Mouse (Mus musculus): ENCODE results near the gene 4933406M09Rik.

The 4933406M09Rik gene

GRCm38 (mm10) chr1:134385666-134386065 is at the start of gene 4933406M09Rik:
Gene 4933406M09Rik (plus strand): TSS chr1:134385940.
- DNase-seq, result no peak

GRCm38 (mm10) chr1:134336958-134337710 is 48.6 kb upstream of the 4933406M09Rik start:
- DNase-seq, result no peak

GRCm38 (mm10) chr1:134339162-134339561 is 46.6 kb upstream of the 4933406M09Rik start:
- DNase-seq, result no peak

GRCm38 (mm10) chr1:134339757-134340619 is 45.8 kb upstream of the 4933406M09Rik start:
- no peak for DNase-seq

DNA sequence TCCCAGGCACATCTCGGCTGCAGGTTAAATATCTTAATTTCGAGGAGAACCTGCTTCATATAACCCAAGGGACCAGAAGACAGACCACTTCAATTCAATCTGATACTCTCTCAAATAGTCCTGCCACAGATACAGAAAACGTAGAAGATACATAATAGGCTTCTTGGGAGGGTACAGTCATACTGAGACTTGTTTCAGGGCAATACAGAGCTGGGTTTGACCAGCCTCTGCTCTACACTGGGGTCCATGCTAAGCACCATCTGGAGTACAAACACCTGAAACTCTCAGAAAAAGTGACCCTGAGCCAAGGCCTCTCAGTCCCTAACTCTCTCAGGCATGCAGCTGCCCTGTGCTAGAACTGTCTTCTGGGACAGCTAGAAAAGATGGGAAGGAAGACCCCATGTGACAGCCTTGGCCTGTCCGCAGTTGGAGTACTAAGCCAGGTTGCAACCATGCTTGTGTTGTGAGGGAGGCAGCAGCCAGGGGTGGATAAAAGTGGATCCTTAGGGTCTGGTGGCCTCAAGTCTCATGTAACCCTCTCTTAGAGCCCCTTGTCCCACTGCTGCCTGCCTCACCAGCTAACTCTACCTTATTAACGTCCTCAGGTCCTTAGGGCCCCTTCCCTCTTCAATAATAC is 44.0 kb upstream of the 4933406M09Rik start:
- DNase-seq, result no peak

GRCm38 (mm10) chr1:134342278-134342664 is 43.5 kb upstream of the 4933406M09Rik start:
- no peak for DNase-seq

GRCm38 (mm10) chr1:134342781-134343310 is 42.9 kb upstream of the 4933406M09Rik start:
- DNase-seq, result no peak

DNA sequence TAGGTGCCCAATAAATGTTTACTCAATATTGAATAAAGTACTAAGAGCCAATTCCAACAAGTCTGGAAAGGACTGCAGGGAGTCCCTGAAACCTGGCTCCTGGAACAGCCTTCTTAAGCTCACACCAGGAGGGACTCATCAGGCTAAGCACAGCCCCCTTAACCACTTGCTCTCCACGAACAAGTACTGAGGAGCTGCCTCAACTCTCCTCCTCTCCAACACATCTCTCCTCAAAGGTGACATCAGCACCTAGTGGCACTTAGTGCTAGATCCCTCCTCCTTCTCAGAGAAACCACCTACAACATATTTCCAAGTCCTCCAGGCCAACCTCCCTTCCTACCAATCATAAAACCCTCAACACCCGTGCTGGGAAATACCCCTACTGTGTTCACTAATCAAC is 42.2 kb upstream of the 4933406M09Rik start:
- DNase-seq, result no peak

DNA sequence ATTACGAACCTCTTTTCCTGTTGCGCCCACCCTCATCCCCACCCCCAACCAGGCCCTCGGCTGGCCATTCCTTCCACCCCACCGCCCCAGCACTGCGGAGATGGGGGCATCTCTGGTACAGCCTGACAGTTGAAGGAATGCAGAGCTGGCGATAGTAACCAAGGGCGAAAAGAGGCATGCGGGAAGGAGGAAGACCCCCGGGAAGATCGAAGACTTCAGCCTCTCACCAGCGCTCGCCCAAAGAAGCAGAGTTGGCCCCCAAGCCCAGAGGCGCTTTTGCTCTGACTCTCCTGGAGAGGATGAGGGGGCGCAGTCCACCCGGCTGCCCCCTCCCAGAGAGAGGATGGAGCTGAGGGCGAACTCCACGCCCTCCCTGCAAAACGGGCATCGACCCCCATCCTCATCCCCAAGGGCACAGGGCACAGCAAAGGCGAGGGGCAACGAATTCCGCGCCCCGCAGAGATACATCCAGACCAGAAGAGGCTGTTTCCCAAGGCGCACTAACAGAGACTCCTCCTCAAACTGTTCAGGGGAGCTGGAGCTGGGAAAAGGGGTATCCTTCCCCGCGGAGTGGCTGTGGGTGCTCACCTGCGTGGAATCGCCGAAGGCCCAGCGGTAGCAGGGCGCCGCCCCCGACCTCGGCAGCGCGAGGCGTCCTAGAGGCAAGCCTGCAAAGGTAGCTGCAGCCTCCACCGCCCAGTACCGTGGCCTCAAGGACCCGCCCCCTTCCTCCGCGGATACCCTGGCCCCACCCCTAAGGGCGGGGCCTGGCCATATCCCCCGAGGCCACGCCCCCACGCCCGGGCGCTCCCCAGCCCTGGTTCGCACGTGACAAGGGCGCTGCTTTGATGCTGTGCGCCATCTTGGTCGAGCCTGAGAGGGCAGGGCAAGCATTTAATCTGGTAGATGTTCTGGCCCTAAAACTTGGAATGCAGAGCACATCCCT is 41.5 kb upstream of the 4933406M09Rik start:
- peak; percentile 87 for DNase-seq

- DNase-seq, result peak; percentile 41
These were observed 40.7 kb upstream of the 4933406M09Rik start for GRCm38 (mm10) chr1:134345075-134345474.

- no peak for DNase-seq
These were observed 37.9 kb upstream of the 4933406M09Rik start for GRCm38 (mm10) chr1:134347791-134348190.

- no peak for DNase-seq
These were observed 32.4 kb upstream of the 4933406M09Rik start for GRCm38 (mm10) chr1:134353326-134353725.

GRCm38 (mm10) chr1:134357461-134357860 is 28.3 kb upstream of the 4933406M09Rik start:
- DNase-seq, result no peak

DNA sequence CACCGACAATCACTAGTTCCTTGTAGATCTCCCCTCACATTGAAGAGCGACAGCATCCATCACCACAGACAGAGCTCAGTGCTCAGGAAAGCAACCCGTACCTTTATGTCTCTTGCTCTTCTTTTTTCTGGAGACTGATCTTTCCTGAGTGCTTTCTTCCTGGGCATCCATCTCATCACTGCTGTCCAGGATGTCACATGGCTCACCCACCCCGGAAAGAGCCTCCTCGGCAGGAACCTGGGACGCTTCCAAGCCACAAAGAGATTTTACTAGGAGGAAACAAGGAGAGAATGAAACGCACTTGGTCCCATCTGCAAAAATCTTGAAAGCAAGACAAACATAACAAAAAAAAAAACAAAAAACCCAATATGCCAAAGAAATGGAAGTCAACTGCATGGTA is 25.1 kb upstream of the 4933406M09Rik start:
- no peak for DNase-seq

DNA sequence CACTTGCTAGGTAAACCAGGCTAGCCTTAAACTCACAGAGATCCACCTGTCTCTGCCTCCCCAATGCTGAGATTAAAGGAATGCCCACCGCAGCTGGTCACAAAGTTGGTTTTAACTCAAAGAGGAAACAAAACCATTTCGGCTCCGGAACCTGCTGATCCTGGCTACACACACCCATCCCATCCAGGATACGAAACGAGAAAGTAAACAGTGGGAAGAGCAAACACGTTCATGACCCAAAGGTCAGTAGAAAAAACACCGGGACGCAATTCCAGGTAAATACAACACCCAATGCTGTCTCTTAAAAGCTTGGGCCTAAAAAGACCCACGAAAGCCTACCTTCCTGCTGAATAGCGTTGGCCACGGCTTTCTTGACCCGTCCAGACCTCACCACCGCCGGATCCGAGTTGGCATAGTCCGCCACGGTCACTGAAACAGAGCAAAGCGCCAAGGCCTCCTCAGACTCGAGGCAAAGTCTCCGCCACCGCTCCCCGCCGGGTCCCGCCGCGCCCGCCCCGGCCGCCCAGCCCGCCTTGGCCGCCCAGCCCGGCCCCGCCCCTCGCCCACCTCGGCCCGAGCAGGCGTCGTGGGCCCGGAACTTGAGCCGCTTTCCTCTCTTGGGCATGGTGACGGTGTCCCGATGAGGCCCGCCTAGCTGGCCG is 24.4 kb upstream of the 4933406M09Rik start:
- peak; percentile 34 for DNase-seq

- DNase-seq, result peak; percentile 97
These were observed 23.9 kb upstream of the 4933406M09Rik start, which contains the start of gene Tmem183a for GRCm38 (mm10) chr1:134361857-134362212. Gene Tmem183a (minus strand): TSS chr1:134361979.

GRCm38 (mm10) chr1:134363194-134363593 is 22.5 kb upstream of the 4933406M09Rik start:
- no peak for DNase-seq

GRCm38 (mm10) chr1:134365491-134365890 is 20.2 kb upstream of the 4933406M09Rik start:
- no peak for DNase-seq

- DNase-seq, result peak; percentile 51
These were observed 16.9 kb upstream of the 4933406M09Rik start for GRCm38 (mm10) chr1:134368777-134369337.

GRCm38 (mm10) chr1:134374124-134374523 is 11.6 kb upstream of the 4933406M09Rik start:
- no peak for DNase-seq

GRCm38 (mm10) chr1:134381051-134381450 is 4.7 kb upstream of the 4933406M09Rik start:
- DNase-seq, result no peak
